Mouse (Mus musculus): ENCODE data around the gene Dnajc12. TPM values are rescaled to one million over a fixed set of nuclear protein-coding genes. Genes with fewer than 3 reads are reported as not detected.

The Dnajc12 gene
- total and polyA plus RNA-seq, 2 experiments from 2014 or later, result 3.2 to 11.0 TPM

GRCm38 (mm10) chr10:63360502-63360901, 21.7 kb upstream of the Dnajc12 start:
- Histone ChIP-seq H3K4me1 (ENCODE audit: control insufficient read depth, insufficient read depth) (no peaks in the 10 kb centered on the region), H3K4me2 (ENCODE audit: low read depth, low read length) (no peak overlapping the region), H3K4me3 (ENCODE audit: low read depth, low read length) (no peak overlapping the region), H3K27ac (ENCODE audit: low read depth) (no peak overlapping the region), H3K9ac (replicated peaks; ENCODE audit: low read depth, low read length) (no peak overlapping the region), H3K36me3 (replicated peaks; ENCODE audit: control insufficient read depth, insufficient read depth, low read length) (no peaks in the 10 kb centered on the region), H3K9me3 (replicated peaks; ENCODE audit: control insufficient read depth, low read length) (0 out of 2 replicates have a peak, but pooled peaks cover 7% of the 10 kb centered on the region), H3K27me3 (ENCODE audit: control insufficient read depth, insufficient read depth, low read length) (no peaks in the 10 kb centered on the region)
- no peak for TF ChIP-seq EP300 (IDR thresholded peaks at IDR 0.05; ENCODE audit: low read depth)
- TF ChIP-seq CTCF (IDR thresholded peaks at IDR 0.05; ENCODE audit: low read depth), result no peak
- ATAC-seq (ENCODE audit: insufficient read depth, low read depth) (no peak), DNase-seq (ENCODE audit: low spot score) (no peak)
- 63% methylated on average over 1 of the region's 1 CpGs for WGBS

- no peak overlapping the region for H3K27ac ChIP-seq (ENCODE audit: low read depth)
- no peaks in the 10 kb centered on the region for H3K4me1 ChIP-seq (ENCODE audit: control insufficient read depth, insufficient read depth)
- ATAC-seq (ENCODE audit: insufficient read depth, low read depth), result no peak
- TF ChIP-seq EP300 (IDR thresholded peaks at IDR 0.05; ENCODE audit: low read depth) (no peak), CTCF (IDR thresholded peaks at IDR 0.05; ENCODE audit: low read depth) (no peak)
- H3K9me3 ChIP-seq (replicated peaks; ENCODE audit: control insufficient read depth, low read length), result no peaks in the 10 kb centered on the region
- no peaks in the 10 kb centered on the region for H3K36me3 ChIP-seq (replicated peaks; ENCODE audit: control insufficient read depth, insufficient read depth, low read length)
- DNase-seq (ENCODE audit: low spot score), result no peak
- no peak overlapping the region for H3K4me2 ChIP-seq (ENCODE audit: low read depth, low read length)
- H3K9ac ChIP-seq (replicated peaks; ENCODE audit: low read depth, low read length), result no peak overlapping the region
- H3K27me3 ChIP-seq (ENCODE audit: control insufficient read depth, insufficient read depth, low read length), result no peaks in the 10 kb centered on the region
- 59% methylated on average over 7 of the region's 7 CpGs for WGBS
- no peak overlapping the region for H3K4me3 ChIP-seq (ENCODE audit: low read depth, low read length)
These were observed 16.3 kb upstream of the Dnajc12 start for GRCm38 (mm10) chr10:63365918-63366455.

GRCm38 (mm10) chr10:63367386-63367785, 14.9 kb upstream of the Dnajc12 start:
- WGBS, result 71% methylated on average over 6 of the region's 6 CpGs
- Histone ChIP-seq H3K9me3 (replicated peaks; ENCODE audit: control insufficient read depth, low read length) (no peaks in the 10 kb centered on the region), H3K4me1 (ENCODE audit: control insufficient read depth, insufficient read depth) (no peaks in the 10 kb centered on the region), H3K4me3 (ENCODE audit: low read depth, low read length) (no peak overlapping the region), H3K27ac (ENCODE audit: low read depth) (no peak overlapping the region), H3K36me3 (replicated peaks; ENCODE audit: control insufficient read depth, insufficient read depth, low read length) (no peaks in the 10 kb centered on the region), H3K4me2 (ENCODE audit: low read depth, low read length) (no peak overlapping the region), H3K9ac (replicated peaks; ENCODE audit: low read depth, low read length) (no peak overlapping the region), H3K27me3 (ENCODE audit: control insufficient read depth, insufficient read depth, low read length) (no peaks in the 10 kb centered on the region)
- DNase-seq (ENCODE audit: low spot score) (no peak), ATAC-seq (ENCODE audit: insufficient read depth, low read depth) (no peak)
- no peak for TF ChIP-seq CTCF (IDR thresholded peaks at IDR 0.05; ENCODE audit: low read depth)
- TF ChIP-seq EP300 (IDR thresholded peaks at IDR 0.05; ENCODE audit: low read depth), result no peak

- H3K4me3 ChIP-seq (ENCODE audit: low read depth, low read length), result no peak overlapping the region
- WGBS, result 68% methylated on average over 3 of the region's 3 CpGs
- H3K4me2 ChIP-seq (ENCODE audit: low read depth, low read length), result no peak overlapping the region
- DNase-seq (ENCODE audit: low spot score) (no peak), ATAC-seq (ENCODE audit: insufficient read depth, low read depth) (no peak)
- H3K27me3 ChIP-seq (ENCODE audit: control insufficient read depth, insufficient read depth, low read length), result no peaks in the 10 kb centered on the region
- no peak for TF ChIP-seq CTCF (IDR thresholded peaks at IDR 0.05; ENCODE audit: low read depth)
- TF ChIP-seq EP300 (IDR thresholded peaks at IDR 0.05; ENCODE audit: low read depth), result no peak
- H3K27ac ChIP-seq (ENCODE audit: low read depth), result no peak overlapping the region
- no peaks in the 10 kb centered on the region for H3K4me1 ChIP-seq (ENCODE audit: control insufficient read depth, insufficient read depth)
- H3K36me3 ChIP-seq (replicated peaks; ENCODE audit: control insufficient read depth, insufficient read depth, low read length), result no peaks in the 10 kb centered on the region
- H3K9me3 ChIP-seq (replicated peaks; ENCODE audit: control insufficient read depth, low read length), result no peaks in the 10 kb centered on the region
- H3K9ac ChIP-seq (replicated peaks; ENCODE audit: low read depth, low read length), result no peak overlapping the region
These were observed 14.2 kb upstream of the Dnajc12 start for GRCm38 (mm10) chr10:63368041-63368440.

GRCm38 (mm10) chr10:63376303-63376702, 5.9 kb upstream of the Dnajc12 start:
- no peaks in the 10 kb centered on the region for H3K27me3 ChIP-seq (ENCODE audit: control insufficient read depth, insufficient read depth, low read length)
- WGBS, result 82% methylated on average over 5 of the region's 5 CpGs
- no peaks in the 10 kb centered on the region for H3K4me1 ChIP-seq (ENCODE audit: control insufficient read depth, insufficient read depth)
- TF ChIP-seq CTCF (IDR thresholded peaks at IDR 0.05; ENCODE audit: low read depth) (no peak), EP300 (IDR thresholded peaks at IDR 0.05; ENCODE audit: low read depth) (no peak)
- no peak overlapping the region for H3K27ac ChIP-seq (ENCODE audit: low read depth)
- H3K9ac ChIP-seq (replicated peaks; ENCODE audit: low read depth, low read length), result no peak overlapping the region
- H3K4me3 ChIP-seq (ENCODE audit: low read depth, low read length), result no peak overlapping the region
- no peak overlapping the region for H3K4me2 ChIP-seq (ENCODE audit: low read depth, low read length)
- no peaks in the 10 kb centered on the region for H3K36me3 ChIP-seq (replicated peaks; ENCODE audit: control insufficient read depth, insufficient read depth, low read length)
- no peaks in the 10 kb centered on the region for H3K9me3 ChIP-seq (replicated peaks; ENCODE audit: control insufficient read depth, low read length)
- no peak for DNase-seq (ENCODE audit: low spot score)
- ATAC-seq (ENCODE audit: insufficient read depth, low read depth), result no peak

- Histone ChIP-seq H3K9me3 (replicated peaks; ENCODE audit: control insufficient read depth, low read length) (no peaks in the 10 kb centered on the region), H3K4me2 (ENCODE audit: low read depth, low read length) (no peak overlapping the region), H3K27me3 (ENCODE audit: control insufficient read depth, insufficient read depth, low read length) (no peaks in the 10 kb centered on the region), H3K9ac (replicated peaks; ENCODE audit: low read depth, low read length) (no peak overlapping the region), H3K27ac (ENCODE audit: low read depth) (no peak overlapping the region), H3K36me3 (replicated peaks; ENCODE audit: control insufficient read depth, insufficient read depth, low read length) (no peaks in the 10 kb centered on the region), H3K4me3 (ENCODE audit: low read depth, low read length) (no peak overlapping the region), H3K4me1 (ENCODE audit: control insufficient read depth, insufficient read depth) (no peaks in the 10 kb centered on the region)
- TF ChIP-seq CTCF (IDR thresholded peaks at IDR 0.05; ENCODE audit: low read depth) (peak; percentile 86), EP300 (IDR thresholded peaks at IDR 0.05; ENCODE audit: low read depth) (no peak)
- DNase-seq (ENCODE audit: low spot score) (peak; percentile 80), ATAC-seq (ENCODE audit: insufficient read depth, low read depth) (peak; percentile 48)
- WGBS, result 20% methylated on average over 9 of the region's 9 CpGs
These were observed 4.8 kb upstream of the Dnajc12 start for GRCm38 (mm10) chr10:63377468-63377867.
